19 mouse cellular contexts compared by ENCODE assay signal in the genomic region with DNA sequence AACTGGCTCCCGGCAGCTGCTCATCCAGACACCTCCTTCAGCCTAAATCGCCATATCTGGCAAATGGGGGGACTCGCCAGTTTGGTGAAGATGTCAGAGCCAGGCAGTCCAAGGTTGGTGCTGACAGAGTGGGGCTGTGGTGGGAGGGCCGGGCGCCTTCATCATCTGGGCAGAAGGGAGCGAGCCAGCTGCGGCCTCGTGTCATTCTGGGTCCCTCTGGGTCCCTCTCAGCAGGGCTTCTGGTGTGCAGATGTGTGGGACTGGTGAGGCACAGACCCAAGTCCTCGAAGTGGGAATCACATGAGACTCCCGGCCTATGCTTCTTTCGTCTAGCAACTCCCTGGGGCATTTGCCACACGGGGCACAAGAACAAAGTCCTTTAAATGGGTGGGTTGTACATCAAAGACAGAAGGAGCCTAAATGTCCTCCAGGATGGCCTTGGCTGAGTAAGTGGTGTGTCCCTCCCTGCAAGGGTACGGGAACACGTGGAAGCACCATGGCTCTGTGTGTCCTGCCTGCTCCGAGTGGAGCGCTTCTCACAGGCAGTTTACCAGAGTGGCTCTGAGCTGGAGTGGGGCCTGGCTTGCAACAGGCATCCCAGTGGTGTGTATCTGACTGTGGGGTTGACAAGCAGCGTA. TPM values are rescaled to one million over a fixed set of nuclear protein-coding genes. Genes with fewer than 3 reads are reported as not detected.
DNase-seq lines count a peak whose midpoint lies in the region; ATAC-seq and TF ChIP-seq lines count a peak whose summit lies in the region.
"Had no signal": no experiment of that assay in that cellular context is flagged by ENCODE, and none has a peak within 500 bp of the region (broad histone marks: within the 10 kb centered on the region; RNA-seq: fewer than 3 reads in every experiment).

No protein-coding gene starts in this region.

- H3K27me3 ChIP-seq in liver, embryonic 12.5 days (replicated peaks): no peaks in the 10 kb centered on the region
- no peaks in the 10 kb centered on the region for H3K27me3 ChIP-seq in forebrain, embryonic 13.5 days
- H3K27me3 ChIP-seq: embryonic facial prominence, embryonic 12.5 days; liver, embryonic 13.5 days had no signal

- peak overlapping the region; percentile 64 for H3K27ac ChIP-seq in layer of hippocampus, adult 2 months
- H3K27ac ChIP-seq in liver, embryonic 12.5 days: peak overlapping the region; percentile 52; the same call in 1 of the 2 replicates
- no peak overlapping the region for H3K27ac ChIP-seq in forebrain, embryonic 13.5 days
- H3K27ac ChIP-seq: embryonic facial prominence, embryonic 12.5 days; stomach, postnatal 0 days had no signal

- H3K9me3 ChIP-seq in liver, embryonic 12.5 days (replicated peaks): no peaks in the 10 kb centered on the region
- no peaks in the 10 kb centered on the region for H3K9me3 ChIP-seq in forebrain, embryonic 13.5 days (replicated peaks)
- H3K9me3 ChIP-seq: embryonic facial prominence, embryonic 12.5 days; liver, embryonic 13.5 days had no signal

- no peak overlapping the region for H3K9ac ChIP-seq in liver, embryonic 12.5 days
- no peak overlapping the region for H3K9ac ChIP-seq in forebrain, embryonic 13.5 days
- H3K9ac ChIP-seq: embryonic facial prominence, embryonic 12.5 days had no signal

- no peak overlapping the region for H3K4me2 ChIP-seq in liver, embryonic 12.5 days
- no peak overlapping the region for H3K4me2 ChIP-seq in forebrain, embryonic 13.5 days
- H3K4me2 ChIP-seq: embryonic facial prominence, embryonic 12.5 days; liver, embryonic 13.5 days had no signal

- H3K4me3 ChIP-seq in layer of hippocampus, adult 2 months: no peak overlapping the region
- no peak overlapping the region for H3K4me3 ChIP-seq in liver, embryonic 12.5 days
- no peak overlapping the region for H3K4me3 ChIP-seq in forebrain, embryonic 13.5 days
- H3K4me3 ChIP-seq: embryonic facial prominence, embryonic 12.5 days; liver, embryonic 13.5 days had no signal

- WGBS in liver, embryonic 12.5 days (ENCODE audit: insufficient replicate concordance): 82% methylated on average over 17 of the region's 17 CpGs
- 85% methylated on average over 17 of the region's 17 CpGs for WGBS in forebrain, embryonic 13.5 days

- TF ChIP-seq CTCF in layer of hippocampus, adult 2 months (conservative IDR thresholded peaks at IDR 0.05): no peak

- H3K36me3 ChIP-seq in liver, embryonic 12.5 days: peaks cover 6% of the 10 kb centered on the region; the same call in 1 of the 2 replicates
- no peaks in the 10 kb centered on the region for H3K36me3 ChIP-seq in forebrain, embryonic 13.5 days (ENCODE audit: poor library complexity, severe bottlenecking)
- H3K36me3 ChIP-seq: embryonic facial prominence, embryonic 12.5 days; liver, embryonic 13.5 days had no signal

- peaks cover 96% of the 10 kb centered on the region for H3K4me1 ChIP-seq in liver, embryonic 12.5 days
- H3K4me1 ChIP-seq in forebrain, embryonic 13.5 days: peaks cover 31% of the 10 kb centered on the region

- peak; percentile 84 for DNase-seq in adrenal gland, adult 2 months
- no peak for DNase-seq in adrenal gland, adult 18-20 months (ENCODE audit: low spot score in 2 of 2)
- no peak for DNase-seq in layer of hippocampus, adult 2 months (ENCODE audit: low spot score in 2 of 2)
- no peak for DNase-seq in layer of hippocampus, postnatal 25 days (ENCODE audit: extremely low spot score in 1 of 2, low spot score in 1 of 2)
- peak; percentile 47 for DNase-seq in ZHBTc4 (ENCODE audit: low read depth, low spot score)
- DNase-seq in left cerebral cortex, adult 11 months (ENCODE audit: low spot score): no peak
- DNase-seq: cerebellum, adult 11-12 months; gastrocnemius, postnatal 25 days; kidney, adult 18-20 months; kidney, postnatal 14 days; layer of hippocampus, adult 9-11 months; liver, embryonic 13.5 days had no signal

- ATAC-seq in liver, embryonic 12.5 days: no peak
- no peak for ATAC-seq in forebrain, embryonic 13.5 days
- ATAC-seq: lung, postnatal 0 days had no signal

RNA-seq across cellular contexts. Expression of a gene that starts 16.0 kb away (rescaled TPM):
- 100 to 1,000 TPM; 154 to 322 TPM for total RNA-seq in adrenal gland, adult 2 months (2021)
- 222 and 270 TPM in 2 replicates for polyA plus RNA-seq in adrenal gland, adult 2 months (2012; rRNA removed)
- total RNA-seq in adrenal gland, adult 18-20 months (2021): 100 to 1,000 TPM; 208 to 233 TPM
- total RNA-seq in layer of hippocampus, adult 2 months (2021): 10 to 100 TPM; 45.3 to 45.4 TPM
- 10 to 100 TPM; 45.9 to 46.2 TPM for total RNA-seq in layer of hippocampus, postnatal 25 days (2021)
- polyA plus RNA-seq in liver, embryonic 12.5 days (2016; fragmentation: Nextera tagmentation; extraction: Ambion mirVana): 40.5 and 45.1 TPM in 2 replicates
- polyA plus RNA-seq in forebrain, embryonic 13.5 days (2015; fragmentation: Nextera tagmentation; extraction: Ambion mirVana): 28.4 and 29.8 TPM in 2 replicates

RNA-seq across cellular contexts. Expression of a gene that starts 33.7 kb away (rescaled TPM):
- 10 to 100 TPM; 30.3 to 38.7 TPM for total RNA-seq in adrenal gland, adult 2 months (2021)
- polyA plus RNA-seq in adrenal gland, adult 2 months (2012; rRNA removed): 36.6 and 38.1 TPM in 2 replicates
- 10 to 100 TPM; 38.6 to 41.8 TPM for total RNA-seq in adrenal gland, adult 18-20 months (2021)
- 10 to 100 TPM; 40.6 to 40.8 TPM for total RNA-seq in layer of hippocampus, adult 2 months (2021)
- 10 to 100 TPM; 35.3 to 40.1 TPM for total RNA-seq in layer of hippocampus, postnatal 25 days (2021)
- polyA plus RNA-seq in liver, embryonic 12.5 days (2016; fragmentation: Nextera tagmentation; extraction: Ambion mirVana): 19.7 and 20.7 TPM in 2 replicates
- polyA plus RNA-seq in forebrain, embryonic 13.5 days (2015; fragmentation: Nextera tagmentation; extraction: Ambion mirVana): 29.9 and 35.7 TPM in 2 replicates

RNA-seq across cellular contexts. Expression of a gene that starts 36.8 kb away (rescaled TPM):
- 1 to 10 TPM; 2.9 to 3.2 TPM for total RNA-seq in adrenal gland, adult 2 months (2021)
- 5.3 and 6.7 TPM in 2 replicates for polyA plus RNA-seq in adrenal gland, adult 2 months (2012; rRNA removed)
- 1 to 10 TPM; 3.2 to 3.3 TPM for total RNA-seq in adrenal gland, adult 18-20 months (2021)
- total RNA-seq in layer of hippocampus, adult 2 months (2021): 1 to 10 TPM; 6.4 to 7.8 TPM
- total RNA-seq in layer of hippocampus, postnatal 25 days (2021): 1 to 10 TPM; 7.4 to 7.9 TPM
- polyA plus RNA-seq in liver, embryonic 12.5 days (2016; fragmentation: Nextera tagmentation; extraction: Ambion mirVana): 0.15 and 0.16 TPM in 2 replicates
- polyA plus RNA-seq in forebrain, embryonic 13.5 days (2015; fragmentation: Nextera tagmentation; extraction: Ambion mirVana): 2.1 TPM in 2 replicates
- total RNA-seq: common myeloid progenitor, adult 5-6 weeks; megakaryocyte progenitor cell, adult 5-6 weeks had no signal

RNA-seq across cellular contexts. Expression of a gene that starts 40.1 kb away (rescaled TPM):
- total RNA-seq in adrenal gland, adult 2 months (2021): 10 to 100 TPM; 70.5 to 74.9 TPM
- 58.4 and 91.5 TPM in 2 replicates for polyA plus RNA-seq in adrenal gland, adult 2 months (2012; rRNA removed)
- 100 to 1,000 TPM in 1 of 2 experiments, 10 to 100 TPM in 1; 95.8 to 126 TPM for total RNA-seq in adrenal gland, adult 18-20 months (2021)
- 1 to 10 TPM; 1.0 to 1.5 TPM for total RNA-seq in layer of hippocampus, adult 2 months (2021)
- 1 to 10 TPM; 1.1 to 1.2 TPM for total RNA-seq in layer of hippocampus, postnatal 25 days (2021)
- polyA plus RNA-seq in liver, embryonic 12.5 days (2016; fragmentation: Nextera tagmentation; extraction: Ambion mirVana): 0.73 and 0.77 TPM in 2 replicates
- 0.42 and 1.6 TPM in 2 replicates for polyA plus RNA-seq in forebrain, embryonic 13.5 days (2015; fragmentation: Nextera tagmentation; extraction: Ambion mirVana)
- total RNA-seq: common myeloid progenitor, adult 5-6 weeks; megakaryocyte progenitor cell, adult 5-6 weeks had no signal

RNA-seq across cellular contexts. Expression of a gene that starts 50.4 kb away (rescaled TPM):
- 10 to 100 TPM; 20.1 to 68.5 TPM for total RNA-seq in adrenal gland, adult 2 months (2021)
- polyA plus RNA-seq in adrenal gland, adult 2 months (2012; rRNA removed): 43.2 and 47.4 TPM in 2 replicates
- total RNA-seq in adrenal gland, adult 18-20 months (2021): 10 to 100 TPM; 60.5 to 65.1 TPM
- total RNA-seq in layer of hippocampus, adult 2 months (2021): 10 to 100 TPM; 21.4 to 30.4 TPM
- 10 to 100 TPM; 22.6 to 25.9 TPM for total RNA-seq in layer of hippocampus, postnatal 25 days (2021)
- polyA plus RNA-seq in liver, embryonic 12.5 days (2016; fragmentation: Nextera tagmentation; extraction: Ambion mirVana): 23.1 and 26.1 TPM in 2 replicates
- polyA plus RNA-seq in forebrain, embryonic 13.5 days (2015; fragmentation: Nextera tagmentation; extraction: Ambion mirVana): 47.3 and 57.6 TPM in 2 replicates

Comparison
In these comparisons a context has a peak if more than half of its experiments do, and no peak if none do; other contexts are left out.
1. DNase-seq: peak in adrenal gland, adult 2 months (single experiment) and ZHBTc4 (single experiment); none in adrenal gland, adult 18-20 months (0 of 2), layer of hippocampus, adult 2 months (0 of 2), layer of hippocampus, postnatal 25 days (0 of 2) and left cerebral cortex, adult 11 months (single experiment).